Mouse (Mus musculus): ENCODE results near the gene Sin3a.

The Sin3a gene

GRCm38 (mm10) chr9:57071801-57072351 is at the start of gene Sin3a:
Gene Sin3a (plus strand): TSS chr9:57072040.
- DNase-seq: peak; percentile 62

- no peak for DNase-seq
Measured at GRCm38 (mm10) chr9:57031756-57032155, 40.1 kb upstream of the Sin3a start.

- DNase-seq: peak; percentile 53
Measured at GRCm38 (mm10) chr9:57056237-57056636, 15.6 kb upstream of the Sin3a start.

GRCm38 (mm10) chr9:57064164-57064563 is 7.7 kb upstream of the Sin3a start:
- DNase-seq: no peak

GRCm38 (mm10) chr9:57068266-57068665 is 3.6 kb upstream of the Sin3a start:
- DNase-seq: no peak

GRCm38 (mm10) chr9:57070262-57070661 is 1.6 kb upstream of the Sin3a start:
- no peak for DNase-seq

- no peak for DNase-seq
Measured at GRCm38 (mm10) chr9:57070800-57071545, 867 bp upstream of the Sin3a start.

- DNase-seq: no peak
Measured at GRCm38 (mm10) chr9:57072526-57072988, 717 bp downstream of the Sin3a start.

GRCm38 (mm10) chr9:57072989-57073789 is 1.3 kb downstream of the Sin3a start:
- DNase-seq: peak; percentile 94

GRCm38 (mm10) chr9:57073790-57074094 is 1.9 kb downstream of the Sin3a start:
- no peak for DNase-seq

GRCm38 (mm10) chr9:57074171-57074821 is 2.5 kb downstream of the Sin3a start:
- peak; percentile 49 for DNase-seq

- peak; percentile 69 for DNase-seq
Measured at GRCm38 (mm10) chr9:57074822-57075603, 3.2 kb downstream of the Sin3a start.

- DNase-seq: peak; percentile 98
Measured at GRCm38 (mm10) chr9:57075681-57076381, 4.0 kb downstream of the Sin3a start.

- peak; percentile 90 for DNase-seq
Measured at GRCm38 (mm10) chr9:57076701-57077660, 5.1 kb downstream of the Sin3a start.

GRCm38 (mm10) chr9:57082236-57082635 is 10.4 kb downstream of the Sin3a start:
- DNase-seq: no peak

GRCm38 (mm10) chr9:57117261-57117755 is 45.5 kb downstream of the Sin3a start:
- DNase-seq: no peak

GRCm38 (mm10) chr9:57129641-57130040 is 57.8 kb downstream of the Sin3a start:
- no peak for DNase-seq

GRCm38 (mm10) chr9:57130577-57131433 is 59.0 kb downstream of the Sin3a start, which contains the start of gene Man2c1:
Gene Man2c1 (plus strand): TSS chr9:57130690.
- DNase-seq: peak; percentile 93

- no peak for DNase-seq
Measured at GRCm38 (mm10) chr9:57137246-57137645, 65.4 kb downstream of the Sin3a start.

Data from cerebellum, adult 11 months (tissue).